Mouse (Mus musculus): ENCODE measurements around the gene Rbx1. TPM values are rescaled to one million over a fixed set of nuclear protein-coding genes. Genes with fewer than 3 reads are reported as not detected.
"Not testable (repeated sequence)": the region's sequence is repeated elsewhere in the genome, so short reads cannot be mapped to it uniquely, and the experiment has no call there.

The Rbx1 gene
- total RNA-seq (2021): 100 to 1,000 TPM; 139 to 157 TPM
- long read RNA-seq, transcript Rbx1-203 (2 exons, 794 nt): minor isoform, 14 of 378 reads
- long read RNA-seq, transcript Rbx1-204 (5 exons, 651 nt): minor isoform, 5 of 378 reads
- long read RNA-seq, transcript Rbx1-201 (5 exons, 1,675 nt): major isoform, 350 of 378 reads
- long read RNA-seq, partial matches to known transcripts: 4 of 378 reads
- long read RNA-seq, other reads (novel, unspliced or antisense): 5 of 378 reads

GRCm38 (mm10) chr15:81465901-81466737 is at the start of gene Rbx1:
Rbx1 (plus strand) TSS chr15:81466296.
- peak; percentile 99 for DNase-seq (ENCODE audit: low spot score in 2 of 2)

DNA sequence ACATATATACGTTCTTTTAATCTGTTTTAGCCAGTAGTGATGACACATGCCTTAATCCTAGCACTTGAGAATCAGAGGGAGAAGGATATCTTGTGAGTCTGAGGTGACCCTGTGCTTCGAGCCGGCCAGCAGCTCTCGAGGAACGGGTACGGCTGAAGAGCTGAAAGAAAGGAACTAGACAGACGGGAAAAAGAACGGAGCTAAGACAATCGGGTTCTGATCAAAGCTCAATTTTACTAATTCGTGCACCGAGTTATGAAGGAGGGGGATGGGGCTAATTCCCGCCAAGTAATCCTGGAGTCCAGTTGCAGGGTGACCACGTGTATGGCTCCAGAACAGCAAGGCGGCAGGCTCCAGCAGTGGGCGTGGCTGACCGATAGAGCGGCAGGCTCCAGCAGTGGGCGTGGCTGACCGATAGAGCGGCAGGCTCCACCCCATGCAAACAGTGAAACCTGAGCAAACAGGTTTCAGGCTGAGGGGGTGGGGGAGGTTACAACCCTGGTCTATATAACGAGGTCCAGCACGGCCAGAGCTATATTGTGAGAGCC is 49.3 kb upstream of the Rbx1 start:
- DNase-seq (ENCODE audit: low spot score in 2 of 2): peak in 1 of 2 experiments; percentile 20

- no peak for DNase-seq (ENCODE audit: low spot score in 2 of 2)
Observed at GRCm38 (mm10) chr15:81418065-81418464, 48.0 kb upstream of the Rbx1 start.

DNA sequence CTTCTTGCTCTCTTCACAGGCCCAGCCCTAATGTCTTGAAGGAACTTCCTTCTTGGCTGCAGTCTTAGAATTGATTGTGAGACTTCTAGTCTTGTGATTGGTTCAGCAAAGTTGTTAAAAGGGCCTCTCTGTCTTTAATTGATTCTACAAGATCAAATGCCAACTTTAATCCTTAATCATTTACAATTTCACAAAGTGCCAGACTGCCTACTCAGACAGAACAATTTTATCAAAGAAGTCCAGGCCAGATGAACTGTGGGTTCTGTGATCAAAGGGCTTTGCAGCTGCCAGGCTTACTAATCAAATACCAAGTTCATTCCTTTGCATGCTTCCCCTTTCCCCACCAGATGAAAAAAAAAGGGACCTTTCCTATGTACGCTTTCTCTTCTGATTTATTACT is 44.6 kb upstream of the Rbx1 start:
- DNase-seq (ENCODE audit: low spot score in 2 of 2): no peak

DNA sequence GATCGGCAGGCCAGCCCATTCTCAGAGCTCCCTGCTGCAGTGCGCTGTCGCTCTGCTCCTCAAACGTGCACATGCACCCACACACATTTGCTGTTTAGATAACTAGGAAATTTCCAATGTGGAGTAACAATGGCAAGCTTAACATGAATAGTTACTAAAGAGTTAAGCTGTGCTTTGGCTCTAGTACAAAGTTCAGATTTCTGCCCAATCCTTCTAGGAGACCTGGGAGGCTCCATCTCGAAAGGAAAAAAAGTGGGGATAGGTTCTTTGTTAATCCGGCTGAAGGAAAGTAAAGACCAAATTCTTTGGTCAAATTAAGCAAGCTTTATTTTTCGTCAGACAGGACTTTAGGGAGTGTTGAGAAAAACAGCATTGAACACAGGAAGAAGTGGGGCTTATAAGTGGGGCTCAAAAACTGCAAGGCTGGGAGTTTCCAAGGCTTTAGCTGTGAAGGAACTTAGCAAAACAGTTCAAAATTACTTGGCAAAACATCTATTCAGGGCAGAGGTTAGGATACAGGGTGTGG is 43.9 kb upstream of the Rbx1 start:
- no peak for DNase-seq (ENCODE audit: low spot score in 2 of 2)

DNA sequence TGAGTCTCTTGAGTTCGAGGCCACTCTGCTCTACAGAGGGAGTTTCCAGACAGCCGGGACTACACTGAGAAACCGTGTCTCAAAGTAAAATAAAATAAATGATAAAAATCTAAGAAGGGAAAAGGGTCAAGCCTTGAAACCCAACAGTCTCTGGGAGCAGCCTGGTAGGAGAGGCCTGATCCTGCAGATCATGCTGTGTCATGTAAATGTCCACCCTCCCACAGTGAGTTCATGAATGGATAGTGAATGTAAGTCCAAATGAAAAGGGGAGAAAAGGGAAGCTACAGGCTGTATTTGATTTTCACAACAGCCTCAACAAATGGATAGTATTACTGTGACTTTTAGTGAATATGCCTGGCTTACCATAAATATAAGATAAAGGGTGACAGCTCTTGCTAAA is 40.8 kb upstream of the Rbx1 start:
- no peak for DNase-seq (ENCODE audit: low spot score in 2 of 2)

- no peak for DNase-seq (ENCODE audit: low spot score in 2 of 2)
Observed at GRCm38 (mm10) chr15:81427947-81428346, 38.1 kb upstream of the Rbx1 start.

DNA sequence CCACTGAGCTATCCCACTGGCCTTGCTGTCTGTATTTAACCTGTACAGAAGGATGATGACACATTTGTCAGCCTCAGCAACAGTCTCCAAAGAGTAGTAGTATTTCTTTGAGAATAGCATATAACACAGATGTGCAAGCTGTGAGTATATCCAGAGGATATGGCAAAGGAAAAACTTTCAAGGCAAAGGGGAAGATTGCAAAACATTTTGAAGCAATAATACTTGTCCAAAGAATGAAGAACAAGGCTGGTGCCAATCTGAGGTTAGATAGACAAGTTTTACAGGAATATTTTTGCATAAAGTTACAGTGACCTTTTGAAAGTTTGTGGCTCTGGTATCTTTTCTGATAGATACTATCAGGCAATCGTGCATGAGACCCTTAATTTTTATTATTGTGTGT is 34.9 kb upstream of the Rbx1 start:
- DNase-seq (ENCODE audit: low spot score in 2 of 2): no peak

DNA sequence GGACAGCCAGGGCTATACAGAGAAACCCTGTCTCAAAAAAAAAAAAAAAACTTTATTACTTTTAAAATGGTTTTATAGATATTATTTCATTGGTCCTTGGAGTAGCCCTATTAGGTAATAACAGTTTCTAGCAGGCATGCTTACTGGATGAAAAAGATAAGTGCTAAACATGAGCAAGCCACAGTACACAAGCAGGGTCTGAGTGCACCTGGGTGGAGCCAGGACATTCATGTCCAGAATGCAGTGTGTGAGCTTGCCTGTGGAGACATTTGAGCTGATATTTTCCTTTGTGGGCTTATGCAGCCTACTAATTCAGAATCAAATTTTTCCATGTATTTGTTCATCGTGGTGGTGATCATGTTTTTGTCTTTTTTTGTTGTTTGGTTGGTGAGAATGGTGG is 27.8 kb upstream of the Rbx1 start:
- no peak for DNase-seq (ENCODE audit: low spot score in 2 of 2)

DNA sequence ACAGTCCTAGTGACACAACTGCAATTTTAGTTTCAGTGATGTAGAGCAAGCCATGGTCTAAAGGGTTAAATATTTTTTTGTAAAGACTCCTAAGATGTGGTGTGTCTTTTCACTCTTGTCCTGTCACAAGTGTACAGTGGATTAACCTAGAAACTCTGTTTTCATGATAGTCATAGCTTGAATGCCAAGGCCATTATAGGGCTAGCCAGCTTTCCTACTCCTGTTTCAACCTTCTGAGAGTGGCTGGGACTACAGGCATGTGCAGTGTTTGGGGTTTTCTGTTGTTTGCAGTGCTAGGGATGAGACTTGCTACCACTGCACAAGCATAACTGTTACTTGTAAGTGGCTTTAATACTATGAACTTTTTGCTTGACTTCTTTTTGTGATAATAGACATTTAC is 26.9 kb upstream of the Rbx1 start:
- no peak for DNase-seq (ENCODE audit: low spot score in 2 of 2)

DNA sequence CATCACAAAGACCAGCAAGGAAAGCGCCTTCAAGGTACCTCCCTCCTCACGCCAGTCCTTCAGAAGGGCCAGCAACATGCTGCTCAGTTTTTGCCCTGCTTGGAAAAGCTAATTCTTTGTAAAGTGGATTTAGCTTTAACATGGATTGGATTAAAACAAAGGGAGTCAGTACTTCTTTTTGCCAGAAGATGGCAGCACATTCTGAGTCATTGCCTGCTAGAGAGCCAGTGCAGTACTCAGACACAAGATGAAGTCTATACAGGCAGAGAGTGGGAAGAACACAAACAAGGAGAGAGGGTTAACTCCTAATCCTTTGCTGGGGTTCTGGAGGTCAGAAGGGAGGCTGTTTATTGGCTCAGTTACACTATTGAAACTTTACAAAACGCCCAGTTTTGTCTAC is 17.6 kb upstream of the Rbx1 start:
- peak; percentile 67 to 72 for DNase-seq (ENCODE audit: low spot score in 2 of 2)

DNA sequence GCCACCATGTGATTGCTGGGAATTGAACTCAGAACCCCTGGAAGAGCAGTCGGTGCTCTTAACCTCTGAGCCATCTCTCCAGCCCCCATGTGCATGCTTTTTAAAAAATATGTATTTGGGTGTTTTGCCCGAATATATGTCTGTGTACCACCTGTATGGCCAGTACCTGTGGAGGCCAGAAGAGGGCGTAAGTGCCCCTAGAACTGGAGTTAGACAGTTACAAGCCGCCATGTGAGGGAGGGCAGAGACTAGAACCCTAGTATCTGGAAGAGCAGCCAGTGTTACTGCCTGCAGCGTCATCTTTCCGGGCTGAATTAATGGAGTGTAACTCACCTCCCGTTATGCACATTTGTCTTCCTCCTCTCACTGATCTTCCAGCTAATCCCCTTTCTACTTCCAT is 4.6 kb upstream of the Rbx1 start:
- DNase-seq (ENCODE audit: low spot score in 2 of 2): no peak

- no peak for DNase-seq (ENCODE audit: low spot score in 2 of 2)
Observed at GRCm38 (mm10) chr15:81465016-81465660, 958 bp upstream of the Rbx1 start.

GRCm38 (mm10) chr15:81466738-81467113 is 630 bp downstream of the Rbx1 start:
- DNase-seq (ENCODE audit: low spot score in 2 of 2): no peak

DNA sequence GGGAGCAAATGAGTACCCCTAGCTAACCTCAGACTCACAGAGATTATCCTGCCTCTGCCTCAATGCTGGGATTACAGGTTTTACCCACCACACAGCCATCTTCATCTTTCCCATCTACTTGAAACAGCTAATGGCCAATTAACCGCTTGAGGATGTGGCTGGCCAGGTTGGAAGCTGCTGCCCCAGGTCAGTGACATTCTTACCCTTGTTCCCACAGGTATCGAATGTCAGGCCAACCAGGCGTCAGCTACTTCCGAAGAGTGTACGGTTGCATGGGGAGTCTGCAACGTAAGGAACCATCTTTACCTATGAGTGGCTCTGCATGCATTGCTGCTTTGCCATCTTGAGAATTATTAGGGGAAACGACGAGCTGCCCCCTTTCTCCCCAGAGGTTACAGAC is 4.6 kb downstream of the Rbx1 start:
- no peak for DNase-seq (ENCODE audit: low spot score in 2 of 2)

DNA sequence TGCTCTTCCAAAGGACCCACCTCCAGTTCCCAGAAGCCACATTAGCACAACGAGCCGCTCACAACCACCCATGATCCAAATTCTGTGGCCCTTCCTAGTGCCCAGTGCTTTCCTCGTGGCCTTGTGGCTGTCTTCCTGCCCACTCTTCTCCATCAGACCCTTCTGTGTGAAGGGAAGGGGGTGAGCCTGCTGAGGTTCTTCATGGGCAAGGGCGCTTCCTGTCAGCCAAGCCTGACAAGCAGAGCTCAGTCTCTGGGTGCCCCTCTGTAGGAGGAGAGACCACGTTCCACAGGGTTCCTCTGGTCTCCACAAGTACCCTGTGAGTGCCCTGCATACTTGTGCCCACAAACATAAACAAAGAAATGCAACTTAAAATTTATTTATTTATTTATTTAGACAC is 6.2 kb downstream of the Rbx1 start:
- DNase-seq (ENCODE audit: low spot score in 2 of 2): no peak

GRCm38 (mm10) chr15:81475654-81476053 is 9.6 kb downstream of the Rbx1 start:
- DNase-seq (ENCODE audit: low spot score in 2 of 2): peak; percentile 26 to 41

- DNase-seq (ENCODE audit: low spot score in 2 of 2): no peak
Observed at GRCm38 (mm10) chr15:81476597-81476996, 10.5 kb downstream of the Rbx1 start.

DNA sequence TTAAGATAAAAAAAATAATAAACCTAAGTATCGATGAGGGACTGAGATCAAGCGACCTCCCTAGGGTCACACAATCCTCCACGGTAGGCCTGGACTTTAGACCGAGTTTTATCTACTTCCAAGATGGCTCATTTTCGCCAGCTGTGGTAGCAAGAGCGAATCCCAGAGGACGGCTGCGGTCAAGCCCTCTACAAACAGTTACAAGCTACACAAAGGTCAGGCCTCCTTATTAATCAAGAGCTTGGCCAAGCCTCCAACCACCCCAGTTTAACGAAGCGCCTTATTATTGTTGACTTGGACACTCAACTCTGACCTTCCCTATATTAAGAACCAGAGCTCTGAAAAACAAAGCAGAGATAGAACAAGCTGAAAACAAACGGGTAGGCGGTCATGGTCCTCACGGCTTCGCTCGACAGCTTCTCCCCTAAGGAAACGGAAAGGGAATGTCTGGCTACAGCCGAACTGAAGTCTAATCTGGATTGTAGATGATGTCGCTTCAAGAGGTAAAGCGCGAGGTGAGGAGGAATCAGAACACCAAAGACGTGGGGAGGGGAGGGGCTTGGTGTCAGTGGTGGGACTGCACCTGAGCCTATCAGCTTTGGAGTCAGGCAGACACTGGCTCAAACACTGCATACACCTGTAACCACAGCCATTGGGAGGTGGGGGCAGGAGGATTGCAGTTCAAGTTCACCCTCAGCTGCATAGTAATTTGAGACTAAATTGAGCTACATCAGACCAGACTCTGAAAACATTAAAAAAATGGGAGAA is 13.5 kb downstream of the Rbx1 start:
- DNase-seq (ENCODE audit: low spot score in 2 of 2): no peak

GRCm38 (mm10) chr15:81480284-81480683 is 14.2 kb downstream of the Rbx1 start:
- DNase-seq (ENCODE audit: low spot score in 2 of 2): not testable (repeated sequence)

DNA sequence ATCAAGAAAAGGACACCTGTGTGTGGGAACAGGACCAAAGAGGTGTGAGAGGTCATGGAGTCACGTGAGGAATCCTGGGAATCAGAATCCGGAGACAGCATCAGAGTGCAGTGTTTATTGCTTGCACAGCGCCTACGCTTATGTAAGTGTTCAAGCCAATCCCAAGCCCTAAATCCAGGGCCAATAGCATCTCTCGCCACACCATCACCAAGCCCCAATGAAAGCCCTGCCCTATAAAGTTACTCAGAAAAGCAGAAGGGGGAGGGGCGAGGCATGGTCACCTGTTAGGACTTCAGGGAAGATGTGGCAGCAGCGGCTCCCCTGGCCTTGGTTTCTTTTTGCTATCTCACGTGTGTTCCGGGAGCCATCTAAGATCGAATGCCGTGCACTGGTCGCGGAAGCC is 14.9 kb downstream of the Rbx1 start:
- DNase-seq (ENCODE audit: low spot score in 2 of 2): no peak

Measured in layer of hippocampus, postnatal 10 days (tissue).